15 mouse cellular contexts compared by ENCODE assay signal in genomic region chr11:61180361-61180760, GRCm38 (mm10). TPM values are rescaled to one million over a fixed set of nuclear protein-coding genes. Genes with fewer than 3 reads are reported as not detected.
DNase-seq lines count a peak whose midpoint lies in the region; ATAC-seq and TF ChIP-seq lines count a peak whose summit lies in the region.
"Had no signal": no experiment of that assay in that cellular context is flagged by ENCODE, and none has a peak within 500 bp of the region (broad histone marks: within the 10 kb centered on the region; RNA-seq: fewer than 3 reads in every experiment).

No protein-coding gene starts in this region.

- no peaks in the 10 kb centered on the region for H3K27me3 ChIP-seq in hindbrain, postnatal 0 days (ENCODE audit: insufficient read depth, low read length)
- no peaks in the 10 kb centered on the region for H3K27me3 ChIP-seq in hindbrain, embryonic 11.5 days (ENCODE audit: control insufficient read depth, insufficient read depth, low read length)
- H3K27me3 ChIP-seq in CH12.LX (replicated peaks), result no peaks in the 10 kb centered on the region
- no peaks in the 10 kb centered on the region for H3K27me3 ChIP-seq in limb, embryonic 13.5 days
- H3K27me3 ChIP-seq in heart, embryonic 10.5 days (ENCODE audit: insufficient read depth, poor library complexity, severe bottlenecking), result no peaks in the 10 kb centered on the region

- no peaks in the 10 kb centered on the region for H3K4me1 ChIP-seq in hindbrain, postnatal 0 days (ENCODE audit: insufficient read depth, low read length)
- H3K4me1 ChIP-seq in hindbrain, embryonic 11.5 days (replicated peaks; ENCODE audit: control insufficient read depth, insufficient read depth, low read length), result no peaks in the 10 kb centered on the region
- H3K4me1 ChIP-seq in CH12.LX (ENCODE audit: control insufficient read depth in 1 of 2, insufficient read depth in 2 of 2), result peaks cover 6 to 13% of the 10 kb centered on the region in 2 experiments; a peak in 3 of 4 replicates
- H3K4me1 ChIP-seq in limb, embryonic 13.5 days, result peaks cover 17% of the 10 kb centered on the region
- no peaks in the 10 kb centered on the region for H3K4me1 ChIP-seq in heart, embryonic 10.5 days

- no peaks in the 10 kb centered on the region for H3K36me3 ChIP-seq in hindbrain, postnatal 0 days (ENCODE audit: insufficient read depth, low read length)
- H3K36me3 ChIP-seq in hindbrain, embryonic 11.5 days (ENCODE audit: control insufficient read depth, insufficient read depth, low read length), result no peaks in the 10 kb centered on the region
- H3K36me3 ChIP-seq in CH12.LX (replicated peaks in 1 of 2; ENCODE audit: control insufficient read depth in 1 of 2, insufficient read depth in 1 of 2, low read length in 1 of 2), result no peaks in the 10 kb centered on the region
- H3K36me3 ChIP-seq in limb, embryonic 13.5 days, result no peaks in the 10 kb centered on the region
- no peaks in the 10 kb centered on the region for H3K36me3 ChIP-seq in heart, embryonic 10.5 days

- 63% methylated on average over 3 of the region's 3 CpGs for WGBS in hindbrain, postnatal 0 days
- 91% methylated on average over 3 of the region's 3 CpGs for WGBS in hindbrain, embryonic 11.5 days
- WGBS in limb, embryonic 13.5 days, result 41% methylated on average over 3 of the region's 3 CpGs
- WGBS in heart, embryonic 10.5 days, result 83% methylated on average over 3 of the region's 3 CpGs

- TF ChIP-seq POLR2A in CH12.LX (IDR thresholded peaks at IDR 0.05; ENCODE audit: low read depth, low read length), result no peak

- H3K9ac ChIP-seq in hindbrain, postnatal 0 days (replicated peaks; ENCODE audit: low read length), result no peak overlapping the region
- no peak overlapping the region for H3K9ac ChIP-seq in hindbrain, embryonic 11.5 days (ENCODE audit: low read depth, low read length)
- no peak overlapping the region for H3K9ac ChIP-seq in CH12.LX (ENCODE audit: insufficient read depth, low read depth)
- no peak overlapping the region for H3K9ac ChIP-seq in limb, embryonic 13.5 days
- H3K9ac ChIP-seq: lung, embryonic 14.5 days had no signal

- no peaks in the 10 kb centered on the region for H3K79me2 ChIP-seq in CH12.LX (replicated peaks; ENCODE audit: control insufficient read depth, extremely low read depth, insufficient read depth, poor library complexity, severe bottlenecking)

- dilution Hi-C loops in CH12.LX (cut with MboI; ENCODE audit: extremely low pct_ligation_motif_present, extremely low pct_unique_long_range_greater_than_20kb, low sequenced_read_pairs), result no loop called here

- H3K4me2 ChIP-seq in hindbrain, postnatal 0 days (ENCODE audit: low read depth, low read length), result no peak overlapping the region
- no peak overlapping the region for H3K4me2 ChIP-seq in hindbrain, embryonic 11.5 days (replicated peaks; ENCODE audit: low read depth, low read length)
- H3K4me2 ChIP-seq in CH12.LX (ENCODE audit: insufficient read depth, low read depth, poor library complexity, severe bottlenecking), result no peak overlapping the region
- peak overlapping the region; percentile 19; the same call in 1 of the 2 replicates for H3K4me2 ChIP-seq in limb, embryonic 13.5 days (replicated peaks)
- H3K4me2 ChIP-seq: lung, embryonic 14.5 days had no signal

- no peak for ATAC-seq in hindbrain, postnatal 0 days
- no peak for ATAC-seq in hindbrain, embryonic 11.5 days (ENCODE audit: low FRiP score)
- no peak for ATAC-seq in limb, embryonic 13.5 days (ENCODE audit: low FRiP score, low read depth)

- peak; percentile 18 for DNase-seq in hindbrain, postnatal 0 days (ENCODE audit: low spot score)
- DNase-seq in hindbrain, embryonic 11.5 days (ENCODE audit: low spot score), result no peak
- DNase-seq in CH12.LX (ENCODE audit: extremely low read depth) (no peak), NIH3T3 (ENCODE audit: low read depth) (peak; percentile 55)
- DNase-seq in adrenal gland, adult 8-10 months, result no peak
- DNase-seq in heart, embryonic 10.5 days (ENCODE audit: low spot score), result no peak
- DNase-seq: cerebellum, postnatal 14 days; lung, embryonic 14.5 days; right cerebral cortex, postnatal 25 days had no signal

- TF ChIP-seq CTCF in hindbrain, postnatal 0 days (IDR thresholded peaks at IDR 0.05; ENCODE audit: low read depth), result no peak
- no peak for TF ChIP-seq CTCF in CH12.LX (conservative IDR thresholded peaks at IDR 0.05 in 1 of 2, IDR thresholded peaks at IDR 0.05 in 1 of 2; ENCODE audit: low read depth in 2 of 2, low read length in 2 of 2)

- in situ Hi-C loops in CH12.LX (cut with MboI; ENCODE audit: low pct_ligation_motif_present, low pct_unique_long_range_greater_than_20kb, low sequenced_read_pairs), result no loop called here

- H3K9me3 ChIP-seq in hindbrain, postnatal 0 days (ENCODE audit: low read length), result no peaks in the 10 kb centered on the region
- H3K9me3 ChIP-seq in hindbrain, embryonic 11.5 days (ENCODE audit: control insufficient read depth, low read length), result no peaks in the 10 kb centered on the region
- H3K9me3 ChIP-seq in CH12.LX (replicated peaks; ENCODE audit: low read length), result no peaks in the 10 kb centered on the region
- H3K9me3 ChIP-seq in limb, embryonic 13.5 days, result 0 out of 2 replicates have a peak, but pooled peaks cover 7% of the 10 kb centered on the region
- no peaks in the 10 kb centered on the region for H3K9me3 ChIP-seq in heart, embryonic 10.5 days

- no peak for TF ChIP-seq RAD21 in CH12.LX (IDR thresholded peaks at IDR 0.05; ENCODE audit: low read depth, low read length)

- no peak overlapping the region for H3K4me3 ChIP-seq in hindbrain, postnatal 0 days (ENCODE audit: low read length)
- no peak overlapping the region for H3K4me3 ChIP-seq in hindbrain, embryonic 11.5 days (ENCODE audit: low read depth, low read length)
- H3K4me3 ChIP-seq in CH12.LX (replicated peaks in 1 of 3; ENCODE audit: low read depth in 2 of 3, low read length in 2 of 3, poor library complexity in 1 of 3), result no peak overlapping the region
- H3K4me3 ChIP-seq in limb, embryonic 13.5 days, result no peak overlapping the region
- no peak overlapping the region for H3K4me3 ChIP-seq in heart, embryonic 10.5 days

- TF ChIP-seq EP300 in CH12.LX (IDR thresholded peaks at IDR 0.05; ENCODE audit: low read length), result 0 out of 2 replicates have a peak, but pooled peaks have one; percentile 19

- no peak overlapping the region for H3K27ac ChIP-seq in hindbrain, postnatal 0 days
- H3K27ac ChIP-seq in hindbrain, embryonic 11.5 days (ENCODE audit: low read depth, low read length), result no peak overlapping the region
- H3K27ac ChIP-seq in CH12.LX (ENCODE audit: insufficient read depth, low read depth), result no peak overlapping the region
- H3K27ac ChIP-seq in limb, embryonic 13.5 days, result peak overlapping the region; percentile 35; the same call in 1 of the 2 replicates
- H3K27ac ChIP-seq in heart, embryonic 10.5 days, result no peak overlapping the region
- H3K27ac ChIP-seq: kidney, postnatal 0 days had no signal

TF ChIP-seq in CH12.LX, 34 proteins besides CTCF, POLR2A, EP300 and RAD21 (continues in another document):
- TF ChIP-seq GABPA (IDR thresholded peaks at IDR 0.05; ENCODE audit: insufficient replicate concordance, low read depth, low read length) (no peak), E2F4 (IDR thresholded peaks at IDR 0.05; ENCODE audit: insufficient replicate concordance, low read depth, low read length) (no peak), PAX5 (IDR thresholded peaks at IDR 0.05; ENCODE audit: low read length) (no peak), USF1 (IDR thresholded peaks at IDR 0.05; ENCODE audit: low read depth, low read length) (no peak), NELFE (IDR thresholded peaks at IDR 0.05; ENCODE audit: low read depth, low read length) (no peak), BHLHE40 (IDR thresholded peaks at IDR 0.05; ENCODE audit: low read depth, low read length) (no peak), MXI1 (IDR thresholded peaks at IDR 0.05; ENCODE audit: low read depth, low read length) (no peak), ZNF384 (IDR thresholded peaks at IDR 0.05; ENCODE audit: low read depth, low read length) (no peak), ELF1 (IDR thresholded peaks at IDR 0.05; ENCODE audit: low read depth, low read length) (no peak), HCFC1 (IDR thresholded peaks at IDR 0.05; ENCODE audit: low read depth, low read length) (no peak)

RNA-seq across cellular contexts. Expression of gene Usp22, which starts 5.5 kb away (rescaled TPM):
- 526 and 577 TPM in 2 replicates for total RNA-seq in hindbrain, postnatal 0 days (2014; rRNA removed)
- 251 and 278 TPM in 2 replicates for polyA plus RNA-seq in hindbrain, postnatal 0 days (2015; fragmentation: Nextera tagmentation; extraction: Ambion mirVana)
- polyA plus RNA-seq in hindbrain, embryonic 11.5 days (2014; fragmentation: Nextera tagmentation; extraction: Ambion mirVana), result 273 and 295 TPM in 2 replicates
- total RNA-seq in CH12.LX (2012; rRNA removed), result 56.7 and 65.3 TPM in 2 replicates
- total RNA-seq in CH12.LX (2014; rRNA removed), result 51.9 and 54.7 TPM in 2 replicates
- 38.9 and 48.1 TPM in 2 replicates for polyA plus RNA-seq in CH12.LX (2012; ENCODE audit: insufficient read length, low read depth)
- 173 and 184 TPM in 2 replicates for polyA plus RNA-seq in limb, embryonic 13.5 days (2015; fragmentation: Nextera tagmentation; extraction: Ambion mirVana)
- 10 to 100 TPM; 81.5 to 98.0 (median 85.4) TPM for total RNA-seq in adrenal gland, adult 8-10 months (2022)
- polyA plus RNA-seq in heart, embryonic 10.5 days (2016; fragmentation: Nextera tagmentation; extraction: Ambion mirVana), result 105 and 106 TPM in 2 replicates

RNA-seq across cellular contexts. Expression of gene Aldh3a1, which starts 27.0 kb away (rescaled TPM):
- total RNA-seq in hindbrain, postnatal 0 days (2014; rRNA removed), result 0.63 and 0.93 TPM in 2 replicates
- 0.94 and 1.1 TPM in 2 replicates for polyA plus RNA-seq in hindbrain, postnatal 0 days (2015; fragmentation: Nextera tagmentation; extraction: Ambion mirVana)
- polyA plus RNA-seq in hindbrain, embryonic 11.5 days (2014; fragmentation: Nextera tagmentation; extraction: Ambion mirVana), result not detected in 2 replicates
- total RNA-seq in CH12.LX (2012; rRNA removed), result 0.25 and 0.29 TPM in 2 replicates
- total RNA-seq in CH12.LX (2014; rRNA removed), result 0.12 TPM in 1 of 2 replicates, not detected in the other
- 0.13 TPM in 1 of 2 replicates, not detected in the other for polyA plus RNA-seq in CH12.LX (2012; ENCODE audit: insufficient read length, low read depth)
- 0.36 and 0.43 TPM in 2 replicates for polyA plus RNA-seq in limb, embryonic 13.5 days (2015; fragmentation: Nextera tagmentation; extraction: Ambion mirVana)
- under 1 TPM in 2 of 4 experiments, not detected in 2; 0.28 to 0.46 TPM for total RNA-seq in adrenal gland, adult 8-10 months (2022)
- not detected in 2 replicates for polyA plus RNA-seq in heart, embryonic 10.5 days (2016; fragmentation: Nextera tagmentation; extraction: Ambion mirVana)
- total RNA-seq: liver, adult 2 months; megakaryocyte progenitor cell, adult 5-6 weeks; monocyte, adult 5-6 weeks had no signal
- polyA plus RNA-seq: embryonic facial prominence, embryonic 11.5 days; kidney, postnatal 0 days; lung, embryonic 14.5 days had no signal

RNA-seq across cellular contexts. Expression of gene Tnfrsf13b, which starts 53.8 kb away (rescaled TPM):
- total RNA-seq in hindbrain, postnatal 0 days (2014; rRNA removed), result 2.7 and 7.0 TPM in 2 replicates
- 1.1 and 1.5 TPM in 2 replicates for polyA plus RNA-seq in hindbrain, postnatal 0 days (2015; fragmentation: Nextera tagmentation; extraction: Ambion mirVana)
- 1.1 and 1.2 TPM in 2 replicates for polyA plus RNA-seq in hindbrain, embryonic 11.5 days (2014; fragmentation: Nextera tagmentation; extraction: Ambion mirVana)
- total RNA-seq in CH12.LX (2012; rRNA removed), result 260 and 365 TPM in 2 replicates
- 338 and 355 TPM in 2 replicates for total RNA-seq in CH12.LX (2014; rRNA removed)
- 299 and 356 TPM in 2 replicates for polyA plus RNA-seq in CH12.LX (2012; ENCODE audit: insufficient read length, low read depth)
- polyA plus RNA-seq in limb, embryonic 13.5 days (2015; fragmentation: Nextera tagmentation; extraction: Ambion mirVana), result 1.2 and 1.7 TPM in 2 replicates
- 1 to 10 TPM in 2 of 4 experiments, under 1 TPM in 2; 0.17 to 2.2 (median 0.84) TPM for total RNA-seq in adrenal gland, adult 8-10 months (2022)
- 1.1 and 1.2 TPM in 2 replicates for polyA plus RNA-seq in heart, embryonic 10.5 days (2016; fragmentation: Nextera tagmentation; extraction: Ambion mirVana)

Comparison
In these comparisons a context has a peak if more than half of its experiments do, and no peak if none do; other contexts are left out.
1. DNase-seq: peak in hindbrain, postnatal 0 days (single experiment) and NIH3T3 (single experiment); none in hindbrain, embryonic 11.5 days (single experiment), CH12.LX (single experiment), adrenal gland, adult 8-10 months (single experiment) and heart, embryonic 10.5 days (single experiment).
2. RNA of gene Tnfrsf13b, which starts 53.8 kb away (polyA plus RNA-seq): 299 to 356 TPM in CH12.LX; 1.2 to 1.7 TPM in limb, embryonic 13.5 days, 1.1 to 1.5 TPM in hindbrain, postnatal 0 days, 1.1 to 1.2 TPM in heart, embryonic 10.5 days and 1.1 to 1.2 TPM in hindbrain, embryonic 11.5 days; every median in the first group is over 100 times any median in the second.